Mouse (Mus musculus) heart, embryonic 16.5 days (tissue): ENCODE measurements around the gene Comp. TPM values are rescaled to one million over a fixed set of nuclear protein-coding genes. Genes with fewer than 3 reads are reported as not detected.

ENCODE experiments used
- ATAC-seq: fragments of 200-750 bp; cut with Nextera tagmentation; replicated peaks from 2 replicates; pipeline ENCODE4 v1.8.0; 2017; ENCODE audit warnings: moderate number of reproducible peaks; ENCODE audit not compliant: insufficient read depth, low FRiP score; ENCODE audit errors: extremely low read depth
- H3K27ac ChIP-seq: fragments of 300-500 bp; sonication (generic); 2 replicates; pipeline ENCODE4 v1.5.1; 2014; ENCODE audit warnings: mild to moderate bottlenecking, low read length, control low read depth, moderate library complexity
- H3K27me3 ChIP-seq: fragments of 300-500 bp; sonication (generic); 2 replicates; pipeline ENCODE4 v1.6.1; 2014; ENCODE audit warnings: low read length, mixed read lengths; ENCODE audit not compliant: control insufficient read depth, insufficient read depth
- H3K36me3 ChIP-seq: fragments of 300-500 bp; sonication (generic); 2 replicates; pipeline ENCODE4 v1.6.1; 2014; ENCODE audit not compliant: control insufficient read depth, insufficient read depth
- H3K4me1 ChIP-seq: fragments of 300-500 bp; sonication (generic); 2 replicates; pipeline ENCODE4 v1.6.1; 2014; ENCODE audit warnings: low read length, mixed read lengths; ENCODE audit not compliant: control insufficient read depth, insufficient read depth
- H3K4me2 ChIP-seq: fragments of 300-500 bp; sonication (generic); 2 replicates; pipeline ENCODE4 v1.6.1; 2014; ENCODE audit warnings: low read depth, mild to moderate bottlenecking, control low read depth, low read length
- H3K4me3 ChIP-seq: fragments of 300-500 bp; sonication (generic); 2 replicates; pipeline ENCODE4 v1.5.1; 2014; ENCODE audit warnings: mild to moderate bottlenecking, control low read depth, low read length
- H3K9ac ChIP-seq: fragments of 300-500 bp; sonication (generic); 2 replicates; pipeline ENCODE4 v1.6.1; 2014; ENCODE audit warnings: low read length, control low read depth
- H3K9me3 ChIP-seq: fragments of 300-500 bp; sonication (generic); replicated peaks from 2 replicates; pipeline ENCODE4 v1.6.1; 2016; ENCODE audit warnings: low read length; ENCODE audit not compliant: control insufficient read depth
- WGBS: fragments of 180-500 bp; shearing (Covaris S2); extraction: QIAGEN DNeasy Blood & Tissue Kit; methylation state at CpG from one replicate; pipeline ENCODE4 v1.1.7; 2014; 5-methylcytosine and 5-hydroxymethylcytosine counted together
- polyA plus RNA-seq: library from polyadenylated mRNA; unstranded; fragments of >200 nt; fragmentation: Nextera tagmentation; extraction: Ambion mirVana; gene quantifications from 2 replicates; pipeline ENCODE4 v1.2.1, GENCODE M21; 2015

The Comp gene
- polyA plus RNA-seq, 1 experiment from 2014 or later = 4.3 TPM

GRCm38 (mm10) chr8:70347860-70348420 lies 25.4 kb upstream of the Comp start:
- H3K27me3 ChIP-seq = no peaks in the 10 kb centered on the region
- H3K27ac ChIP-seq = no peak overlapping the region
- peaks cover 27% of the 10 kb centered on the region for H3K4me1 ChIP-seq
- no peak for ATAC-seq
- H3K36me3 ChIP-seq = peaks cover 7% of the 10 kb centered on the region
- no peaks in the 10 kb centered on the region for H3K9me3 ChIP-seq
- H3K4me2 ChIP-seq = no peak overlapping the region
- no peak overlapping the region for H3K4me3 ChIP-seq
- H3K9ac ChIP-seq = no peak overlapping the region
- WGBS = 64% methylated on average over 1 of the region's 1 CpGs

GRCm38 (mm10) chr8:70351035-70351999 lies 22.0 kb upstream of the Comp start:
- no peak for ATAC-seq
- H3K27ac ChIP-seq = no peak overlapping the region
- 48% methylated on average over 15 of the region's 15 CpGs for WGBS
- H3K9ac ChIP-seq = peak overlapping the region; percentile 97
- H3K27me3 ChIP-seq = no peaks in the 10 kb centered on the region
- peaks cover 31% of the 10 kb centered on the region for H3K4me1 ChIP-seq
- no peaks in the 10 kb centered on the region for H3K9me3 ChIP-seq
- H3K4me2 ChIP-seq = peak overlapping the region; percentile 88
- peaks cover 4% of the 10 kb centered on the region for H3K36me3 ChIP-seq
- peak overlapping the region; percentile 98 for H3K4me3 ChIP-seq

GRCm38 (mm10) chr8:70352000-70352384 lies 21.4 kb upstream of the Comp start:
- Histone ChIP-seq H3K9ac (peak overlapping the region; percentile 97), H3K36me3 (no peaks in the 10 kb centered on the region), H3K27ac (no peak overlapping the region), H3K4me3 (peak overlapping the region; percentile 98), H3K27me3 (no peaks in the 10 kb centered on the region), H3K9me3 (no peaks in the 10 kb centered on the region), H3K4me2 (peak overlapping the region; percentile 88), H3K4me1 (peaks cover 31% of the 10 kb centered on the region)
- ATAC-seq = no peak
- WGBS = 18% methylated on average over 3 of the region's 3 CpGs

GRCm38 (mm10) chr8:70352657-70353151 lies 20.7 kb upstream of the Comp start:
- no peaks in the 10 kb centered on the region for H3K36me3 ChIP-seq
- ATAC-seq = peak; percentile 31
- H3K4me2 ChIP-seq = peak overlapping the region; percentile 88
- no peaks in the 10 kb centered on the region for H3K27me3 ChIP-seq
- under 1% methylated on average over 64 of the region's 64 CpGs for WGBS
- H3K4me1 ChIP-seq = peaks cover 31% of the 10 kb centered on the region
- no peaks in the 10 kb centered on the region for H3K9me3 ChIP-seq
- H3K4me3 ChIP-seq = peak overlapping the region; percentile 98
- peak overlapping the region; percentile 89 for H3K27ac ChIP-seq
- peak overlapping the region; percentile 97 for H3K9ac ChIP-seq

- Histone ChIP-seq H3K4me2 (peak within 1 kb of the TSS; percentile 88), H3K27ac (peak within 1 kb of the TSS; percentile 89), H3K4me3 (peak within 1 kb of the TSS; percentile 98), H3K27me3 (no peaks in the 10 kb centered on the region), H3K36me3 (no peaks in the 10 kb centered on the region), H3K4me1 (peaks cover 31% of the 10 kb centered on the region), H3K9me3 (no peaks in the 10 kb centered on the region), H3K9ac (peak within 1 kb of the TSS; percentile 97)
- ATAC-seq = peak; percentile 93
- under 1% methylated on average over 65 of the region's 69 CpGs for WGBS
Measured at GRCm38 (mm10) chr8:70353194-70353817, 20.1 kb upstream of the Comp start, which contains the start of gene Upf1. Gene Upf1, minus strand, starts transcription at chr8:70353278.

GRCm38 (mm10) chr8:70354004-70354403 lies 19.4 kb upstream of the Comp start:
- no peak for ATAC-seq
- H3K4me2 ChIP-seq = peak overlapping the region; percentile 83
- H3K36me3 ChIP-seq = no peaks in the 10 kb centered on the region
- H3K27ac ChIP-seq = peak overlapping the region; percentile 70
- H3K9ac ChIP-seq = peak overlapping the region; percentile 74; the same call in 1 of the 2 replicates
- 62% methylated on average over 4 of the region's 4 CpGs for WGBS
- H3K9me3 ChIP-seq = no peaks in the 10 kb centered on the region
- peaks cover 29% of the 10 kb centered on the region for H3K4me1 ChIP-seq
- H3K27me3 ChIP-seq = no peaks in the 10 kb centered on the region
- peak overlapping the region; percentile 98 for H3K4me3 ChIP-seq

- H3K27me3 ChIP-seq = no peaks in the 10 kb centered on the region
- H3K36me3 ChIP-seq = no peaks in the 10 kb centered on the region
- H3K9ac ChIP-seq = no peak overlapping the region
- 0 out of 2 replicates have a peak, but pooled peaks cover 4% of the 10 kb centered on the region for H3K9me3 ChIP-seq
- H3K27ac ChIP-seq = no peak overlapping the region
- H3K4me3 ChIP-seq = no peak overlapping the region
- H3K4me1 ChIP-seq = peaks cover 19% of the 10 kb centered on the region
- no peak for ATAC-seq
- WGBS = 77% methylated on average over 1 of the region's 1 CpGs
- no peak overlapping the region for H3K4me2 ChIP-seq
Measured at GRCm38 (mm10) chr8:70356111-70356510, 17.2 kb upstream of the Comp start.

- no peak overlapping the region for H3K4me3 ChIP-seq
- 0 out of 2 replicates have a peak, but pooled peaks cover 4% of the 10 kb centered on the region for H3K9me3 ChIP-seq
- no peaks in the 10 kb centered on the region for H3K27me3 ChIP-seq
- 21% methylated on average over 3 of the region's 3 CpGs for WGBS
- H3K36me3 ChIP-seq = no peaks in the 10 kb centered on the region
- H3K4me2 ChIP-seq = no peak overlapping the region
- H3K27ac ChIP-seq = no peak overlapping the region
- no peak overlapping the region for H3K9ac ChIP-seq
- ATAC-seq = peak; percentile 50; the same call in 1 of the 2 replicates
- peaks cover 3% of the 10 kb centered on the region; the same call in 1 of the 2 replicates for H3K4me1 ChIP-seq
Measured at GRCm38 (mm10) chr8:70359411-70359810, 13.9 kb upstream of the Comp start.
